Mouse (Mus musculus): ENCODE data around the gene Fbxo45. TPM values are rescaled to one million over a fixed set of nuclear protein-coding genes. Genes with fewer than 3 reads are reported as not detected.
A peak's percentile ranks its signal among the peaks of the same experiment; 100 is the strongest.
"Not testable (repeated sequence)": the region's sequence is repeated elsewhere in the genome, so short reads cannot be mapped to it uniquely, and the experiment has no call there.

Fbxo45 gene
- 28.1 and 31.0 TPM in 2 replicates for polyA plus RNA-seq (2016; fragmentation: Nextera tagmentation; extraction: Ambion mirVana)

- H3K27me3 ChIP-seq (replicated peaks): no peaks in the 10 kb centered on the region
- H3K9ac ChIP-seq: peak within 1 kb of the TSS; percentile 83
- H3K36me3 ChIP-seq: peaks cover 4% of the 10 kb centered on the region; the same call in 1 of the 2 replicates
- H3K4me3 ChIP-seq: peak within 1 kb of the TSS; percentile 88
- H3K4me1 ChIP-seq: peaks cover 19% of the 10 kb centered on the region
- under 1% methylated on average over 48 of the region's 48 CpGs for WGBS
- ATAC-seq (ENCODE audit: low FRiP score, low read depth): peak; percentile 99
- H3K9me3 ChIP-seq: no peaks in the 10 kb centered on the region
- H3K27ac ChIP-seq: peak within 1 kb of the TSS; percentile 83
- H3K4me2 ChIP-seq (replicated peaks): peak within 1 kb of the TSS; percentile 69
Measured at GRCm38 (mm10) chr16:32246952-32247370, at the start of gene Fbxo45, which contains the start of gene Wdr53. Fbxo45 (minus strand) TSS chr16:32247158. Wdr53 (plus strand) TSS chr16:32247227.

- Histone ChIP-seq H3K9me3 (no peaks in the 10 kb centered on the region), H3K4me1 (no peaks in the 10 kb centered on the region), H3K9ac (no peak overlapping the region), H3K27me3 (replicated peaks) (no peaks in the 10 kb centered on the region), H3K4me2 (replicated peaks) (no peak overlapping the region), H3K4me3 (no peak overlapping the region), H3K36me3 (peaks cover 41% of the 10 kb centered on the region), H3K27ac (no peak overlapping the region)
- 90% methylated on average over 4 of the region's 4 CpGs for WGBS
- no peak for ATAC-seq (ENCODE audit: low FRiP score, low read depth)
Measured at GRCm38 (mm10) chr16:32291821-32292220, 44.9 kb upstream of the Fbxo45 start.

GRCm38 (mm10) chr16:32282608-32283007 lies 35.6 kb upstream of the Fbxo45 start:
- H3K27me3 ChIP-seq (replicated peaks): no peaks in the 10 kb centered on the region
- H3K36me3 ChIP-seq: peaks cover 59% of the 10 kb centered on the region
- no peaks in the 10 kb centered on the region for H3K9me3 ChIP-seq
- no peak overlapping the region for H3K4me2 ChIP-seq (replicated peaks)
- H3K4me1 ChIP-seq: peaks cover 20% of the 10 kb centered on the region
- H3K9ac ChIP-seq: no peak overlapping the region
- ATAC-seq (ENCODE audit: low FRiP score, low read depth): no peak
- H3K27ac ChIP-seq: no peak overlapping the region
- H3K4me3 ChIP-seq: no peak overlapping the region

- 94% methylated on average over 8 of the region's 8 CpGs for WGBS
- H3K27me3 ChIP-seq (replicated peaks): no peaks in the 10 kb centered on the region
- peak overlapping the region; percentile 76 for H3K4me2 ChIP-seq (replicated peaks)
- peaks cover 40% of the 10 kb centered on the region for H3K36me3 ChIP-seq
- H3K9ac ChIP-seq: no peak overlapping the region
- no peak for ATAC-seq (ENCODE audit: low FRiP score, low read depth)
- H3K9me3 ChIP-seq: no peaks in the 10 kb centered on the region
- peak overlapping the region; percentile 5; the same call in 1 of the 2 replicates for H3K4me3 ChIP-seq
- peaks cover 20% of the 10 kb centered on the region for H3K4me1 ChIP-seq
- H3K27ac ChIP-seq: no peak overlapping the region
Measured at GRCm38 (mm10) chr16:32280211-32280610, 33.3 kb upstream of the Fbxo45 start.

GRCm38 (mm10) chr16:32278396-32278795 lies 31.4 kb upstream of the Fbxo45 start:
- H3K9me3 ChIP-seq: no peaks in the 10 kb centered on the region
- no peak for ATAC-seq (ENCODE audit: low FRiP score, low read depth)
- H3K4me3 ChIP-seq: peak overlapping the region; percentile 91
- peaks cover 22% of the 10 kb centered on the region for H3K36me3 ChIP-seq
- 62% methylated on average over 7 of the region's 7 CpGs for WGBS
- H3K4me1 ChIP-seq: peaks cover 20% of the 10 kb centered on the region
- H3K9ac ChIP-seq: peak overlapping the region; percentile 88
- H3K27me3 ChIP-seq (replicated peaks): no peaks in the 10 kb centered on the region
- H3K27ac ChIP-seq: no peak overlapping the region
- H3K4me2 ChIP-seq (replicated peaks): peak overlapping the region; percentile 76

GRCm38 (mm10) chr16:32277308-32278256 lies 30.6 kb upstream of the Fbxo45 start, which contains the start of gene Rnf168:
Rnf168 (plus strand) TSS chr16:32277459.
- ATAC-seq (ENCODE audit: low FRiP score, low read depth): peak; percentile 93
- H3K9me3 ChIP-seq: no peaks in the 10 kb centered on the region
- WGBS: under 1% methylated on average over 75 of the region's 75 CpGs
- peak within 1 kb of the TSS; percentile 91 for H3K4me3 ChIP-seq
- peak within 1 kb of the TSS; percentile 85 for H3K27ac ChIP-seq
- no peaks in the 10 kb centered on the region for H3K27me3 ChIP-seq (replicated peaks)
- peak within 1 kb of the TSS; percentile 76 for H3K4me2 ChIP-seq (replicated peaks)
- peak within 1 kb of the TSS; percentile 88 for H3K9ac ChIP-seq
- peaks cover 14% of the 10 kb centered on the region; the same call in 1 of the 2 replicates for H3K36me3 ChIP-seq
- H3K4me1 ChIP-seq: peaks cover 20% of the 10 kb centered on the region

GRCm38 (mm10) chr16:32275830-32276229 lies 28.9 kb upstream of the Fbxo45 start:
- Histone ChIP-seq H3K4me2 (replicated peaks) (no peak overlapping the region), H3K9me3 (no peaks in the 10 kb centered on the region), H3K4me1 (peaks cover 20% of the 10 kb centered on the region), H3K36me3 (peaks cover 6% of the 10 kb centered on the region; the same call in 1 of the 2 replicates), H3K4me3 (no peak overlapping the region), H3K9ac (no peak overlapping the region), H3K27ac (no peak overlapping the region), H3K27me3 (replicated peaks) (no peaks in the 10 kb centered on the region)
- ATAC-seq (ENCODE audit: low FRiP score, low read depth): no peak
- 89% methylated on average over 1 of the region's 1 CpGs for WGBS

GRCm38 (mm10) chr16:32275041-32275440 lies 28.1 kb upstream of the Fbxo45 start:
- Histone ChIP-seq H3K27me3 (replicated peaks) (no peaks in the 10 kb centered on the region), H3K27ac (no peak overlapping the region), H3K4me3 (no peak overlapping the region), H3K9ac (no peak overlapping the region), H3K4me1 (peaks cover 17% of the 10 kb centered on the region), H3K9me3 (no peaks in the 10 kb centered on the region), H3K36me3 (peaks cover 4% of the 10 kb centered on the region; the same call in 1 of the 2 replicates), H3K4me2 (replicated peaks) (no peak overlapping the region)
- WGBS: 89% methylated on average over 6 of the region's 6 CpGs
- ATAC-seq (ENCODE audit: low FRiP score, low read depth): no peak

- Histone ChIP-seq H3K36me3 (no peaks in the 10 kb centered on the region), H3K9ac (no peak overlapping the region), H3K4me1 (peaks cover 1% of the 10 kb centered on the region), H3K27ac (no peak overlapping the region), H3K27me3 (replicated peaks) (no peaks in the 10 kb centered on the region), H3K9me3 (no peaks in the 10 kb centered on the region), H3K4me2 (replicated peaks) (no peak overlapping the region), H3K4me3 (no peak overlapping the region)
- WGBS: 54% methylated on average over 9 of the region's 9 CpGs
- no peak for ATAC-seq (ENCODE audit: low FRiP score, low read depth)
Measured at GRCm38 (mm10) chr16:32273338-32273737, 26.4 kb upstream of the Fbxo45 start.

- no peak within 1 kb of the TSS for H3K4me2 ChIP-seq (replicated peaks)
Measured at GRCm38 (mm10) chr16:32271291-32271690, 24.3 kb upstream of the Fbxo45 start, which contains the start of gene Smco1. Smco1 (plus strand) TSS chr16:32271468.

GRCm38 (mm10) chr16:32264225-32264624 lies 17.3 kb upstream of the Fbxo45 start:
- H3K36me3 ChIP-seq; H3K4me1 ChIP-seq; H3K27me3 ChIP-seq (replicated peaks); ATAC-seq (ENCODE audit: low FRiP score, low read depth); H3K9me3 ChIP-seq; H3K9ac ChIP-seq; H3K27ac ChIP-seq; H3K4me2 ChIP-seq (replicated peaks); H3K4me3 ChIP-seq: not testable (repeated sequence)
- WGBS: 86% methylated on average over 2 of the region's 2 CpGs

More at GRCm38 (mm10) chr16:32271291-32271690, 24.3 kb upstream of the Fbxo45 start, which contains the start of gene Smco1:
- no peak within 1 kb of the TSS for H3K27ac ChIP-seq
- no peak within 1 kb of the TSS for H3K4me3 ChIP-seq
- ATAC-seq (ENCODE audit: low FRiP score, low read depth): no peak
- no peaks in the 10 kb centered on the region for H3K36me3 ChIP-seq
- H3K4me1 ChIP-seq: no peaks in the 10 kb centered on the region
- WGBS: 86% methylated on average over 11 of the region's 11 CpGs
- H3K27me3 ChIP-seq (replicated peaks): no peaks in the 10 kb centered on the region
- no peak within 1 kb of the TSS for H3K9ac ChIP-seq
- no peaks in the 10 kb centered on the region for H3K9me3 ChIP-seq

GRCm38 (mm10) chr16:32246351-32246791 lies 587 bp downstream of the Fbxo45 start:
- no peak; the same call in none of the 2 replicates for ATAC-seq (ENCODE audit: low FRiP score, low read depth)
- no peaks in the 10 kb centered on the region for H3K36me3 ChIP-seq
- H3K9me3 ChIP-seq: no peaks in the 10 kb centered on the region
- no peaks in the 10 kb centered on the region for H3K27me3 ChIP-seq (replicated peaks)
- under 1% methylated on average over 41 of the region's 41 CpGs for WGBS
- H3K4me2 ChIP-seq (replicated peaks): peak overlapping the region; percentile 69
- H3K9ac ChIP-seq: peak overlapping the region; percentile 83
- H3K27ac ChIP-seq: peak overlapping the region; percentile 83
- H3K4me3 ChIP-seq: peak overlapping the region; percentile 88
- H3K4me1 ChIP-seq: peaks cover 19% of the 10 kb centered on the region

Data from neural tube, embryonic 12.5 days (tissue).